Mouse (Mus musculus) heart, embryonic 11.5 days (tissue): ENCODE measurements around the gene Tecta. TPM values are rescaled to one million over a fixed set of nuclear protein-coding genes. Genes with fewer than 3 reads are reported as not detected.

Experiments used
- ATAC-seq: fragments of 200-750 bp; cut with Nextera tagmentation; replicated peaks from 2 replicates; pipeline ENCODE4 v1.8.0; 2017; ENCODE audit warnings: moderate library complexity; ENCODE audit not compliant: insufficient number of reproducible peaks, low FRiP score, low TSS enrichment
- H3K27ac ChIP-seq: fragments of 300-500 bp; sonication (generic); 2 replicates; pipeline ENCODE4 v1.5.1; 2014; ENCODE audit warnings: mild to moderate bottlenecking, low read depth, low read length
- H3K27me3 ChIP-seq: fragments of 300-500 bp; sonication (generic); 2 replicates; pipeline ENCODE4 v1.6.1; 2014; ENCODE audit warnings: mild to moderate bottlenecking, low read length, mixed read lengths; ENCODE audit not compliant: control insufficient read depth, insufficient read depth
- H3K36me3 ChIP-seq: fragments of 300-500 bp; sonication (generic); 2 replicates; pipeline ENCODE4 v1.6.1; 2014; ENCODE audit warnings: mild to moderate bottlenecking, low read length, moderate library complexity, mixed read lengths; ENCODE audit not compliant: control insufficient read depth, insufficient read depth
- H3K4me1 ChIP-seq: fragments of 300-500 bp; sonication (generic); 2 replicates; pipeline ENCODE4 v1.6.1; 2014; ENCODE audit warnings: low read length; ENCODE audit not compliant: control insufficient read depth, insufficient read depth
- H3K4me2 ChIP-seq: fragments of 300-500 bp; sonication (generic); 2 replicates; pipeline ENCODE4 v1.6.1; 2014; ENCODE audit warnings: mild to moderate bottlenecking, moderate library complexity
- H3K4me3 ChIP-seq: fragments of 300-500 bp; sonication (generic); 2 replicates; pipeline ENCODE4 v1.5.1; 2014; ENCODE audit warnings: low read depth, low read length
- H3K9ac ChIP-seq: fragments of 300-500 bp; sonication (generic); 2 replicates; pipeline ENCODE4 v1.6.1; 2014; ENCODE audit warnings: mild to moderate bottlenecking, low read depth, low read length, moderate library complexity
- H3K9me3 ChIP-seq: fragments of 300-500 bp; sonication (generic); replicated peaks from 2 replicates; pipeline ENCODE4 v1.6.1; 2016; ENCODE audit warnings: low read length; ENCODE audit not compliant: control insufficient read depth
- WGBS: fragments of 180-500 bp; shearing (Covaris S2); extraction: QIAGEN DNeasy Blood & Tissue Kit; methylation state at CpG from one replicate; pipeline ENCODE4 v1.1.7; 2014; ENCODE audit not compliant: insufficient replicate concordance; 5-methylcytosine and 5-hydroxymethylcytosine counted together
- polyA plus RNA-seq: library from polyadenylated mRNA; unstranded; fragments of >200 nt; fragmentation: Nextera tagmentation; extraction: Ambion mirVana; gene quantifications from 2 replicates; pipeline ENCODE4 v1.2.1, GENCODE M21; 2014

Gene Tecta
- polyA plus RNA-seq, 1 experiment from 2014 or later, result 0.07 TPM

GRCm38 (mm10) chr9:42313872-42314271 is 85.9 kb downstream of the Tecta start:
- H3K4me2 ChIP-seq, result no peak overlapping the region
- no peak overlapping the region for H3K27ac ChIP-seq
- WGBS, result 22% methylated on average over 3 of the region's 3 CpGs

GRCm38 (mm10) chr9:42311311-42311710 is 88.4 kb downstream of the Tecta start:
- H3K4me3 ChIP-seq, result no peak overlapping the region
- H3K9me3 ChIP-seq, result no peaks in the 10 kb centered on the region
- no peak overlapping the region for H3K27ac ChIP-seq
- H3K4me2 ChIP-seq, result no peak overlapping the region
- WGBS, result 70% methylated on average over 3 of the region's 3 CpGs
- H3K4me1 ChIP-seq, result no peaks in the 10 kb centered on the region
- H3K36me3 ChIP-seq, result no peaks in the 10 kb centered on the region
- H3K27me3 ChIP-seq, result no peaks in the 10 kb centered on the region
- ATAC-seq, result no peak
- H3K9ac ChIP-seq, result no peak overlapping the region

More at GRCm38 (mm10) chr9:42313872-42314271, 85.9 kb downstream of the Tecta start:
- Histone ChIP-seq H3K36me3 (no peaks in the 10 kb centered on the region), H3K27me3 (no peaks in the 10 kb centered on the region), H3K9me3 (no peaks in the 10 kb centered on the region), H3K4me1 (no peaks in the 10 kb centered on the region), H3K9ac (no peak overlapping the region), H3K4me3 (no peak overlapping the region)
- ATAC-seq, result no peak

GRCm38 (mm10) chr9:42303894-42304293 is 95.8 kb downstream of the Tecta start:
- Histone ChIP-seq H3K4me3 (no peak overlapping the region), H3K4me1 (no peaks in the 10 kb centered on the region), H3K9me3 (no peaks in the 10 kb centered on the region), H3K27me3 (no peaks in the 10 kb centered on the region), H3K36me3 (no peaks in the 10 kb centered on the region), H3K9ac (no peak overlapping the region), H3K27ac (no peak overlapping the region), H3K4me2 (no peak overlapping the region)
- no peak for ATAC-seq
- 84% methylated on average over 4 of the region's 4 CpGs for WGBS

- ATAC-seq, result no peak
- WGBS, result 76% methylated on average over 6 of the region's 6 CpGs
- no peak overlapping the region for H3K9ac ChIP-seq
- H3K4me2 ChIP-seq, result no peak overlapping the region
- H3K4me1 ChIP-seq, result no peaks in the 10 kb centered on the region
- no peak overlapping the region for H3K4me3 ChIP-seq
- no peaks in the 10 kb centered on the region for H3K27me3 ChIP-seq
- H3K9me3 ChIP-seq, result no peaks in the 10 kb centered on the region
- no peak overlapping the region for H3K27ac ChIP-seq
- no peaks in the 10 kb centered on the region for H3K36me3 ChIP-seq
Measured at GRCm38 (mm10) chr9:42301082-42301633, 98.6 kb downstream of the Tecta start.

GRCm38 (mm10) chr9:42296297-42296922 is 103.3 kb downstream of the Tecta start:
- Histone ChIP-seq H3K4me1 (no peaks in the 10 kb centered on the region), H3K27me3 (no peaks in the 10 kb centered on the region), H3K27ac (no peak overlapping the region), H3K9ac (no peak overlapping the region), H3K4me3 (no peak overlapping the region), H3K36me3 (no peaks in the 10 kb centered on the region), H3K9me3 (no peaks in the 10 kb centered on the region), H3K4me2 (no peak overlapping the region)
- ATAC-seq, result no peak
- 82% methylated on average over 10 of the region's 10 CpGs for WGBS

- no peak for ATAC-seq
- Histone ChIP-seq H3K9ac (no peak overlapping the region), H3K4me3 (no peak overlapping the region), H3K9me3 (no peaks in the 10 kb centered on the region), H3K4me2 (no peak overlapping the region), H3K4me1 (no peaks in the 10 kb centered on the region), H3K36me3 (no peaks in the 10 kb centered on the region), H3K27me3 (no peaks in the 10 kb centered on the region), H3K27ac (no peak overlapping the region)
- 66% methylated on average over 2 of the region's 2 CpGs for WGBS
Measured at GRCm38 (mm10) chr9:42294131-42294530, 105.6 kb downstream of the Tecta start.

GRCm38 (mm10) chr9:42293596-42293995 is 106.1 kb downstream of the Tecta start:
- Histone ChIP-seq H3K9me3 (no peaks in the 10 kb centered on the region), H3K4me2 (no peak overlapping the region), H3K9ac (no peak overlapping the region), H3K4me3 (no peak overlapping the region), H3K36me3 (no peaks in the 10 kb centered on the region), H3K4me1 (no peaks in the 10 kb centered on the region), H3K27me3 (no peaks in the 10 kb centered on the region), H3K27ac (no peak overlapping the region)
- ATAC-seq, result no peak
- 74% methylated on average over 3 of the region's 3 CpGs for WGBS

- Histone ChIP-seq H3K36me3 (no peaks in the 10 kb centered on the region), H3K4me1 (no peaks in the 10 kb centered on the region), H3K4me2 (no peak overlapping the region), H3K27ac (no peak overlapping the region), H3K27me3 (no peaks in the 10 kb centered on the region), H3K4me3 (no peak overlapping the region), H3K9me3 (no peaks in the 10 kb centered on the region), H3K9ac (no peak overlapping the region)
- no peak for ATAC-seq
- 58% methylated on average over 7 of the region's 7 CpGs for WGBS
Measured at GRCm38 (mm10) chr9:42293051-42293450, 106.7 kb downstream of the Tecta start.

GRCm38 (mm10) chr9:42279676-42280075 is 120.1 kb downstream of the Tecta start:
- no peak overlapping the region for H3K4me2 ChIP-seq
- no peak for ATAC-seq

More at GRCm38 (mm10) chr9:42279676-42280075, 120.1 kb downstream of the Tecta start:
- no peaks in the 10 kb centered on the region for H3K36me3 ChIP-seq
- H3K27me3 ChIP-seq, result no peaks in the 10 kb centered on the region
- H3K4me3 ChIP-seq, result no peak overlapping the region
- H3K4me1 ChIP-seq, result no peaks in the 10 kb centered on the region
- no peaks in the 10 kb centered on the region for H3K9me3 ChIP-seq
- H3K27ac ChIP-seq, result no peak overlapping the region
- WGBS, result 60% methylated on average over 4 of the region's 4 CpGs
- H3K9ac ChIP-seq, result no peak overlapping the region
